Mouse (Mus musculus) cerebellum, adult 2 months (tissue): ENCODE data around the gene Isyna1.

Experiments used
- CTCF ChIP-seq: fragments of 200-500 bp; IDR thresholded peaks from 2 replicates; pipeline ENCODE4 v1.5.1; 2011; ENCODE audit warnings: low read depth, mild to moderate bottlenecking, control low read depth, low read length, moderate library complexity, borderline replicate concordance; ENCODE audit not compliant: insufficient read depth
- POLR2A ChIP-seq: fragments of 200-500 bp; IDR thresholded peaks from 2 replicates; pipeline ENCODE4 v1.6.1; 2011; ENCODE audit warnings: low read length, control low read depth, borderline replicate concordance; ENCODE audit not compliant: insufficient read depth

DNA sequence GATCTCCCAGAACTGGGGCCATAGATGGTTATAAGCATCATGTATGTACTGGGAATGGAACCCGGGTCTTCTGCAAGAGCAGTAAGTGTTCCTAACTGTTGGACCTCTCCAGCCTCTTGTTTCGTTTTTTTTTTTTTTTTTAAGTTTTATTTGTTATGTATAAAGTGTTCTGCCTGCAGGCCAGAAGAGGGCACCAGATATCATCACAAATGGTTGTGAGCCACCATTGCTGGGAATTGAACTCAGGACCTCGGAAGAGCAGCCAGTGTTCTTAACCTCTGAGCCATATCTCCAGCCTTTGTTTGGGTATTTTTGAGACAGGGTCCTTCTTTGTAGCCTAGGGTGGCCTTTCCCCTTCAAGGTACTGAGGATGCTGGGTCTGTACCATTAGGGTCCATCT is 35.2 kb upstream of the Isyna1 start:
- TF ChIP-seq CTCF (no peak), POLR2A (no peak)
